Mouse (Mus musculus): Measurements from ENCODE around the gene Paqr5. TPM values are rescaled to one million over a fixed set of nuclear protein-coding genes. Genes with fewer than 3 reads are reported as not detected.

Paqr5 gene
- polyA plus RNA-seq, 1 experiment from 2014 or later: 0.38 TPM

DNA sequence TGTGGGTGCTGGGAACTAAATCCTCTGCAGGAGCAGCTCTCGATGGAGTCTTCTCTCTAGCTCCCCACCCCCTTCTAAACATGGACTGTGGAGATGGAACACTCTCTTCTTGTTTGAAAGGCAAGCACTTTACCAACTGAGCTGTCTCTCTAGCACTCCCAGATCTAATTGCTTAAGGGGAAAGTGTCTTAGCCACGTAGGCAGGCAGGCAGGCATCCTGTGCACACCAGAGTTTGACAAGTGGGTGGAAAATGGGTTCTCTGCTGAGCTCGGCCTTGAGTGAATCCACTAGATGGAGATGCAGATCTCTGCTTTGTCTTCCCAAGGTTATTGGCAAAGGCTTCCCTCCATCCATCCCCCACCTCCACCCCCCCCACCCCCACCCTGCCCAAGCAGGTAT lies 1.4 kb upstream of the Paqr5 start:
- ATAC-seq (ENCODE audit: low FRiP score): no peak
- Histone ChIP-seq H3K27ac (no peak overlapping the region), H3K9me3 (no peaks in the 10 kb centered on the region), H3K4me2 (no peak overlapping the region), H3K9ac (no peak overlapping the region), H3K36me3 (no peaks in the 10 kb centered on the region), H3K4me3 (no peak overlapping the region), H3K27me3 (peaks cover 52% of the 10 kb centered on the region), H3K4me1 (replicated peaks) (peaks cover 11% of the 10 kb centered on the region)
- 61% methylated on average over 3 of the region's 3 CpGs for WGBS

DNA sequence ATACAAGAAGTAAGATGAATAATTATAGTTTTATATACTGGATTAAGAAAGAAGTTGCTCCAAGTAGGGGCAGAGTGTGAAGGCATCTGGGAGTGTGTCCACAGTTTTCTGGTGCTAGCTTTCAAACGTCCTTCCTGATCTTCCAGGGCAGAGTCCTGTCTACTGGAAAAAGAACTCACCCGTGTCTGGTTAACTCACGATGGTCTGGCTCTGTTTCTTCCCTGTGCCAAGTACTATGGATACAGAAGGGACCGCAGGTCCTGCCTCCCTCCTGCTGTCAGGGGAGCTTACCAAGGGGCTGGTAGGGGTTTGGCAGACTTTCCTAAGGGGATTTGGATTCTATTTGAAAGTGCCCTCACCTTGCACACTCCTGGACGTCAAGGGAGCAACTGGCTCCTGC lies 1.6 kb downstream of the Paqr5 start:
- ATAC-seq (ENCODE audit: low FRiP score): no peak
- peaks cover 55% of the 10 kb centered on the region for H3K27me3 ChIP-seq

GRCm38 (mm10) chr9:62023879-62024278 lies 2.8 kb downstream of the Paqr5 start:
- no peak overlapping the region for H3K27ac ChIP-seq
- H3K4me2 ChIP-seq: no peak overlapping the region
- H3K9ac ChIP-seq: no peak overlapping the region
- H3K9me3 ChIP-seq: no peaks in the 10 kb centered on the region
- H3K36me3 ChIP-seq: no peaks in the 10 kb centered on the region
- ATAC-seq (ENCODE audit: low FRiP score): no peak
- 57% methylated on average over 4 of the region's 4 CpGs for WGBS
- H3K4me1 ChIP-seq (replicated peaks): peaks cover 11% of the 10 kb centered on the region
- H3K27me3 ChIP-seq: peaks cover 55% of the 10 kb centered on the region
- H3K4me3 ChIP-seq: no peak overlapping the region

More for the DNA sequence above, 1.6 kb downstream of the Paqr5 start:
- Histone ChIP-seq H3K4me2 (no peak overlapping the region), H3K4me1 (replicated peaks) (peaks cover 11% of the 10 kb centered on the region), H3K36me3 (no peaks in the 10 kb centered on the region), H3K9ac (no peak overlapping the region), H3K9me3 (no peaks in the 10 kb centered on the region), H3K4me3 (no peak overlapping the region), H3K27ac (no peak overlapping the region)
- WGBS: 45% methylated on average over 5 of the region's 5 CpGs

GRCm38 (mm10) chr9:62022961-62023680 lies 3.5 kb downstream of the Paqr5 start:
- no peaks in the 10 kb centered on the region for H3K9me3 ChIP-seq
- H3K9ac ChIP-seq: no peak overlapping the region
- H3K4me2 ChIP-seq: no peak overlapping the region
- 89% methylated on average over 6 of the region's 6 CpGs for WGBS
- peaks cover 11% of the 10 kb centered on the region for H3K4me1 ChIP-seq (replicated peaks)
- no peaks in the 10 kb centered on the region for H3K36me3 ChIP-seq
- ATAC-seq (ENCODE audit: low FRiP score): no peak
- no peak overlapping the region for H3K27ac ChIP-seq
- H3K4me3 ChIP-seq: no peak overlapping the region
- H3K27me3 ChIP-seq: peaks cover 48% of the 10 kb centered on the region

GRCm38 (mm10) chr9:62021583-62022120 lies 5.0 kb downstream of the Paqr5 start:
- peaks cover 6% of the 10 kb centered on the region for H3K4me1 ChIP-seq (replicated peaks)
- H3K4me3 ChIP-seq: no peak overlapping the region
- 69% methylated on average over 7 of the region's 7 CpGs for WGBS
- peaks cover 33% of the 10 kb centered on the region for H3K27me3 ChIP-seq
- H3K9ac ChIP-seq: no peak overlapping the region
- no peak overlapping the region for H3K4me2 ChIP-seq
- no peak overlapping the region for H3K27ac ChIP-seq
- H3K36me3 ChIP-seq: no peaks in the 10 kb centered on the region
- ATAC-seq (ENCODE audit: low FRiP score): no peak
- no peaks in the 10 kb centered on the region for H3K9me3 ChIP-seq

- Histone ChIP-seq H3K27me3 (peaks cover 20% of the 10 kb centered on the region), H3K9me3 (no peaks in the 10 kb centered on the region), H3K27ac (no peak overlapping the region), H3K4me1 (replicated peaks) (no peaks in the 10 kb centered on the region), H3K4me3 (no peak overlapping the region), H3K36me3 (no peaks in the 10 kb centered on the region), H3K4me2 (no peak overlapping the region), H3K9ac (no peak overlapping the region)
- ATAC-seq (ENCODE audit: low FRiP score): no peak
- WGBS: 88% methylated on average over 7 of the region's 7 CpGs
Observed at GRCm38 (mm10) chr9:62020259-62020658, 6.4 kb downstream of the Paqr5 start.

GRCm38 (mm10) chr9:62018229-62019093 lies 8.2 kb downstream of the Paqr5 start:
- no peak overlapping the region for H3K4me2 ChIP-seq
- H3K4me1 ChIP-seq (replicated peaks): no peaks in the 10 kb centered on the region
- no peak for ATAC-seq (ENCODE audit: low FRiP score)
- H3K4me3 ChIP-seq: no peak overlapping the region
- H3K9ac ChIP-seq: no peak overlapping the region
- H3K9me3 ChIP-seq: no peaks in the 10 kb centered on the region
- 84% methylated on average over 14 of the region's 14 CpGs for WGBS
- no peaks in the 10 kb centered on the region for H3K36me3 ChIP-seq
- H3K27me3 ChIP-seq: 0 out of 2 replicates have a peak, but pooled peaks cover 5% of the 10 kb centered on the region
- H3K27ac ChIP-seq: no peak overlapping the region

DNA sequence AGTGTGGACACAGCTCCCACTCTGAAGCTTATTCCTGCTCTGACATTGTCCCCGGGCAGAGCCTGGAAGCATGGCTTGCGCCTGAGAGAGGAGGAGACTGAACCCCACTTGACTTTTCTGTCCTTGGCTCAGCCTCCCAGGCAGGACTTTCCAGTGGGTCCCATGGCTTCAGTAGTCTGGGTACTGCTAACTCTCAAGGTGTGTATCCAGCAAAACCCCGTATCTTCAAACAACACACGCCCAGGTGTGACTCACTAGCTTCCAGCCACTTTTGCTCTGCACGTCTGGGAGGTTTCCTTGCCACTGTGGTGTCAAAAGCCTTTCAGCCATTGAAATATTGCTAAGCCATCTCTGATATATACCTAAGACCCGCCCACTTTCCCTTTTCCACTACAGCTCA lies 9.3 kb downstream of the Paqr5 start:
- H3K4me3 ChIP-seq: no peak overlapping the region

GRCm38 (mm10) chr9:62015504-62015903 lies 11.2 kb downstream of the Paqr5 start:
- Histone ChIP-seq H3K36me3 (no peaks in the 10 kb centered on the region), H3K4me3 (no peak overlapping the region), H3K4me2 (no peak overlapping the region), H3K9ac (no peak overlapping the region), H3K4me1 (replicated peaks) (no peaks in the 10 kb centered on the region), H3K27ac (no peak overlapping the region), H3K27me3 (no peaks in the 10 kb centered on the region), H3K9me3 (no peaks in the 10 kb centered on the region)
- ATAC-seq (ENCODE audit: low FRiP score): no peak
- WGBS: 61% methylated on average over 3 of the region's 3 CpGs

More for the DNA sequence above, 9.3 kb downstream of the Paqr5 start:
- Histone ChIP-seq H3K4me2 (no peak overlapping the region), H3K9ac (no peak overlapping the region), H3K27ac (no peak overlapping the region), H3K27me3 (no peaks in the 10 kb centered on the region), H3K4me1 (replicated peaks) (no peaks in the 10 kb centered on the region), H3K9me3 (no peaks in the 10 kb centered on the region), H3K36me3 (no peaks in the 10 kb centered on the region)
- ATAC-seq (ENCODE audit: low FRiP score): no peak
- WGBS: 86% methylated on average over 6 of the region's 6 CpGs

GRCm38 (mm10) chr9:62013316-62014097 lies 13.1 kb downstream of the Paqr5 start:
- Histone ChIP-seq H3K9me3 (no peaks in the 10 kb centered on the region), H3K9ac (no peak overlapping the region), H3K36me3 (no peaks in the 10 kb centered on the region), H3K4me1 (replicated peaks) (no peaks in the 10 kb centered on the region), H3K27me3 (no peaks in the 10 kb centered on the region), H3K4me3 (no peak overlapping the region), H3K4me2 (no peak overlapping the region), H3K27ac (no peak overlapping the region)
- 77% methylated on average over 12 of the region's 12 CpGs for WGBS
- no peak for ATAC-seq (ENCODE audit: low FRiP score)

DNA sequence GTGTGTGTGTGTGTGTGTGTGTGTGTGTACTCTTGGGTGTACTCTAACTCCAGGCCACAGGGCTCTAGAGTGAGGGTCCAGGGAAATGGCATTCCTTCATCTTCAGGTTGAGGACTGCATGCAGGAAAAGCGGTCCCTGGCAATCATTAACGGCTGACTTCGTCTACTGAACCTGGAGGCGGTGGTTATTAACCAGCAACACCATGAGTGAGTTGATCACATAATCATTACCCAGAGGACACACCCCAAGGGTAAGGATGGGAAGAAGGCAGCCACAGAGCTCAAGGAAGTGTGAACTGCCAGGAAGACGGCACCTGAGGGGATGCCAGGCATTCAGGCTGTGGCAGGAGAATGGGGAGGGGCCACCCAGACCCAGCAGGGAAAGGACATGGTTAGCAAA lies 18.3 kb downstream of the Paqr5 start:
- no peak overlapping the region for H3K9ac ChIP-seq
- H3K36me3 ChIP-seq: no peaks in the 10 kb centered on the region
- 0 out of 2 replicates have a peak, but pooled peaks cover 2% of the 10 kb centered on the region for H3K27me3 ChIP-seq
- peaks cover 8% of the 10 kb centered on the region for H3K4me1 ChIP-seq (replicated peaks)
- ATAC-seq (ENCODE audit: low FRiP score): no peak
- H3K4me2 ChIP-seq: no peak overlapping the region
- WGBS: 69% methylated on average over 5 of the region's 5 CpGs
- H3K27ac ChIP-seq: no peak overlapping the region
- no peaks in the 10 kb centered on the region for H3K9me3 ChIP-seq
- no peak overlapping the region for H3K4me3 ChIP-seq

GRCm38 (mm10) chr9:62007028-62007427 lies 19.6 kb downstream of the Paqr5 start:
- WGBS: 75% methylated on average over 4 of the region's 4 CpGs
- no peaks in the 10 kb centered on the region for H3K9me3 ChIP-seq
- no peaks in the 10 kb centered on the region for H3K36me3 ChIP-seq
- no peak overlapping the region for H3K4me3 ChIP-seq
- H3K27ac ChIP-seq: no peak overlapping the region
- H3K27me3 ChIP-seq: 0 out of 2 replicates have a peak, but pooled peaks cover 2% of the 10 kb centered on the region
- no peak overlapping the region for H3K9ac ChIP-seq
- H3K4me2 ChIP-seq: no peak overlapping the region
- peaks cover 10% of the 10 kb centered on the region for H3K4me1 ChIP-seq (replicated peaks)
- no peak for ATAC-seq (ENCODE audit: low FRiP score)

All from hindbrain, embryonic 13.5 days (tissue).